Mouse (Mus musculus) hindbrain, postnatal 0 days (tissue): Measurements from ENCODE around the gene Naaa. TPM values are rescaled to one million over a fixed set of nuclear protein-coding genes. Genes with fewer than 3 reads are reported as not detected.
A peak's percentile ranks its signal among the peaks of the same experiment; 100 is the strongest.

Source experiments
- ATAC-seq: fragments of 200-750 bp; cut with Nextera tagmentation; 2 replicates; pipeline ENCODE4 v1.8.0; 2017; ENCODE audit warnings: mild to moderate bottlenecking, moderate TSS enrichment, moderate library complexity
- DNase-seq: peaks from one replicate; pipeline ENCODE4 v3.0.0-alpha.2; 2015; ENCODE audit warnings: low spot score
- H3K27ac ChIP-seq: fragments of 300-500 bp; sonication (generic); 2 replicates; pipeline ENCODE4 v1.5.1; 2014; ENCODE audit warnings: mild to moderate bottlenecking
- H3K27me3 ChIP-seq: fragments of 300-500 bp; sonication (generic); 2 replicates; pipeline ENCODE4 v1.6.1; 2014; ENCODE audit warnings: low read length, mixed read lengths; ENCODE audit not compliant: insufficient read depth
- H3K36me3 ChIP-seq: fragments of 300-500 bp; sonication (generic); 2 replicates; pipeline ENCODE4 v1.6.1; 2014; ENCODE audit warnings: low read length, mixed read lengths; ENCODE audit not compliant: insufficient read depth
- H3K4me1 ChIP-seq: fragments of 300-500 bp; sonication (generic); 2 replicates; pipeline ENCODE4 v1.6.1; 2014; ENCODE audit warnings: antibody characterized with exemption, low read length, mixed read lengths; ENCODE audit not compliant: insufficient read depth
- H3K4me2 ChIP-seq: fragments of 300-500 bp; sonication (generic); 2 replicates; pipeline ENCODE4 v1.6.1; 2014; ENCODE audit warnings: low read depth, mild to moderate bottlenecking, low read length, moderate library complexity, mixed read lengths
- H3K4me3 ChIP-seq: fragments of 300-500 bp; sonication (generic); 2 replicates; pipeline ENCODE4 v1.5.1; 2014; ENCODE audit warnings: low read length
- H3K9ac ChIP-seq: fragments of 300-500 bp; sonication (generic); replicated peaks from 2 replicates; pipeline ENCODE4 v1.6.1; 2014; ENCODE audit warnings: mild to moderate bottlenecking, low read length, moderate library complexity, mixed read lengths
- H3K9me3 ChIP-seq: fragments of 300-500 bp; sonication (generic); 2 replicates; pipeline ENCODE4 v1.6.1; 2016; ENCODE audit warnings: low read length, mixed read lengths
- CTCF ChIP-seq: IDR thresholded peaks from 2 replicates; pipeline ENCODE4 v1.5.1; 2016; ENCODE audit warnings: antibody characterized with exemption, control low read depth, low read depth
- WGBS: fragments of 180-500 bp; shearing (Covaris S2); extraction: QIAGEN DNeasy Blood & Tissue Kit; methylation state at CpG from one replicate; pipeline ENCODE4 v1.1.7; 2014; 5-methylcytosine and 5-hydroxymethylcytosine counted together
- polyA plus RNA-seq: library from polyadenylated mRNA; unstranded; fragments of >200 nt; fragmentation: Nextera tagmentation; extraction: Ambion mirVana; gene quantifications from 2 replicates; pipeline ENCODE4 v1.2.1, GENCODE M21; 2015
- total RNA-seq: library from RNA; depleted of rRNA; stranded (reverse); fragments of >200 nt; gene quantifications from 2 replicates; pipeline ENCODE4 v1.2.3, GENCODE M21; 2014

The Naaa gene
- total and polyA plus RNA-seq, 2 experiments from 2014 or later: 28.9 to 29.1 TPM

DNA sequence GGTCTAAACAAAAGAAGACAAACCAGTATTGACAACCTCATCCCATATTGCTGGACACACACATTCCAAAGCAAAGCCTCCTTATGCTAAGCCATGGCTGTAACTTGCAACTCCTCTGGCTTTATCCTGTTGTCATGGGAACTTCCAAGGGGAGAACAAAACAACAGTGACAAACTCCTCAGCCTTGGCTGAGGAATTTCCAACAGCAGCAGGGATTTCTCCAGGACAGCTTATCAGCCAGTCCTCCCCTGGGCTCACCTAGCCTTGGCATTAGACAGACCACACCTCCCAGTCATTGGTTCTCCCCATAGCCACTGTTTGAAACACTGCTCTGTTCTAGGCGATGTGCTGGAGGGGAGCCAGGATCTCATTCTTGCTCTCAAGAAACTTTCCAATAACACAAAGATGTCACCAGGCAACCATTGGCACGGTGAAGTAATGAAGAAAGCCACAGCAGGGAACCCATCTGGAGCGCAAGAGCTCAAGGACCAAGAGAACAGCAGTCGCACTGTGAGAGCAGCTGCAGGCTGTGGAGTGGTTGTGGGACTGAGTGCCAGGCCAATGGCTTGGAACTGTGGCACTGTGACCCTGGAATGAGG, 14.1 kb downstream of the Naaa start:
- 9% methylated on average over 4 of the region's 4 CpGs for whole genome bisulfite sequencing
- H3K27ac ChIP-seq: peak overlapping the region; percentile 60; the same call in 1 of the 2 replicates
- 0 out of 2 replicates have a peak, but pooled peaks cover 5% of the 10 kb centered on the region for H3K4me1 ChIP-seq
- no peak overlapping the region for H3K4me3 ChIP-seq
- no peak overlapping the region for H3K4me2 ChIP-seq
- no peak for TF ChIP-seq CTCF
- H3K9ac ChIP-seq: no peak overlapping the region
- H3K9me3 ChIP-seq: no peaks in the 10 kb centered on the region
- DNase-seq: peak; percentile 94
- H3K27me3 ChIP-seq: no peaks in the 10 kb centered on the region
- peak; percentile 96 for ATAC-seq
- no peaks in the 10 kb centered on the region for H3K36me3 ChIP-seq

DNA sequence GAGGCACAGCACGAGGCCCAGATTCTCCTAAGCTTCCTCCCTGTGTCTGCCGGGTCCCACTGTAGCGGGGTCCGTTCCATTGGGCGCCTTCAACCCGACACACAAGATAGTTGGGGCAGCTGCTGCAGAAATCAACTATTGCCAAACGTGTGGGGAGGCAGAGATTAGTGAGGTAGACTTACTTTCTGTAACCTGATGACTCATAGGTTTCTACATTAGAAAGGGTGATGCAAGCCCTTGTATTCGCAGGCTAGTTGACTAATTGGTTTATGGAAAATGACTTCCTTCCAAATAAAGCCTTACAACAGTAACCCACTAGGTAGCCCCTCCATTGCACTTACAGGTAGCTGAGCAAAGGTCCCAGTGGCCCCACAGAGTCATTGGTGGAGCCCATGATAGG, 15.3 kb downstream of the Naaa start:
- Histone ChIP-seq H3K36me3 (no peaks in the 10 kb centered on the region), H3K9ac (no peak overlapping the region), H3K4me1 (peaks cover 5% of the 10 kb centered on the region; the same call in 1 of the 2 replicates), H3K27me3 (no peaks in the 10 kb centered on the region), H3K4me2 (no peak overlapping the region), H3K4me3 (no peak overlapping the region), H3K27ac (no peak overlapping the region), H3K9me3 (no peaks in the 10 kb centered on the region)
- WGBS: 96% methylated on average over 8 of the region's 8 CpGs
- no peak for DNase-seq
- ATAC-seq: no peak
- no peak for TF ChIP-seq CTCF

DNA sequence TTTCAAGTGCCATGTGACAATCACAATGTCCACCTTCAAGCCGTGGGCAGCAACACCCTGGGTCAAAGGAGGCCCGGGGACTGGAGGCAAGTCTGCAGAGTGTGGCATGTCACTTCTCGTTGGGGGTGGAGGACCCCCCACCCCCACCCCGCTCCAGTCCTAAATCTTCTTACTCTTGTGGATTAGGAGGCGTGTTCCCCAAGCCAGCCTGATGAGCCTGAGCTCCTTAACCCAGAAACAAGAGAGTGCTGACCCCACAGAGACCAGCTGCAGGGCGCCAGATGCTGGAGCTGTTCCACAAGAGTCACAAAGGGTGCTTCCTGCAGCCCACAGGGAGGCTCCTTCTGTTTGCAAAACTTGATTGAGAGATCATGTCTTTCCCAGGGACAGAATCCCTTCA, 21.8 kb downstream of the Naaa start, which contains the start of gene Ppef2:
Gene Ppef2 (minus strand): TSS at position 61 of the 400 bp plus-strand sequence.
- 29% methylated on average over 6 of the region's 6 CpGs for WGBS
- H3K36me3 ChIP-seq: no peaks in the 10 kb centered on the region
- no peaks in the 10 kb centered on the region for H3K9me3 ChIP-seq
- TF ChIP-seq CTCF: no peak
- H3K27me3 ChIP-seq: no peaks in the 10 kb centered on the region
- no peak within 1 kb of the TSS for H3K27ac ChIP-seq
- no peak for ATAC-seq
- H3K4me1 ChIP-seq: no peaks in the 10 kb centered on the region; the same call in 1 of the 2 replicates
- no peak within 1 kb of the TSS for H3K4me3 ChIP-seq
- no peak within 1 kb of the TSS for H3K9ac ChIP-seq
- no peak for DNase-seq
- H3K4me2 ChIP-seq: no peak within 1 kb of the TSS

DNA sequence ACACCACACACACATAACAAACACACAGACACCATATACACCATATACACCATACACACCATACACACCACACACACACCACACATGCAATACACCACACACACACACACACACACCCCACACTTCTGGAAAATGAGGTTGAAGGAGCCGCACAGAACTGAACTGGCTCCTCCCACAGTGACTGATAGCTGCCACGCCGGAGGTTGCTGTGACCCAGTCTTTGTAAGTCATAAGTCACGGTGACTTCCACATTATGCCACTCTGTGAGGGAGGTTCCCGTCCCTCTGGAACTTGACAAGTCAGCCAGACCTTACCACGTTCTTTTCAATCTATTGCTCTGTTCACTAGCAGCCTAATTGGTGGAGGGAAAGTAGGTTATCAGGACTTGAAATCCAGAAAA, 23.5 kb downstream of the Naaa start:
- ATAC-seq: no peak
- DNase-seq: no peak
- no peaks in the 10 kb centered on the region for H3K27me3 ChIP-seq
- no peak overlapping the region for H3K27ac ChIP-seq
- H3K9me3 ChIP-seq: 0 out of 2 replicates have a peak, but pooled peaks cover 5% of the 10 kb centered on the region
- no peak for TF ChIP-seq CTCF
- no peak overlapping the region for H3K4me2 ChIP-seq
- H3K9ac ChIP-seq: no peak overlapping the region
- no peak overlapping the region for H3K4me3 ChIP-seq
- 54% methylated on average over 6 of the region's 6 CpGs for WGBS
- H3K36me3 ChIP-seq: no peaks in the 10 kb centered on the region
- no peaks in the 10 kb centered on the region; the same call in 1 of the 2 replicates for H3K4me1 ChIP-seq

DNA sequence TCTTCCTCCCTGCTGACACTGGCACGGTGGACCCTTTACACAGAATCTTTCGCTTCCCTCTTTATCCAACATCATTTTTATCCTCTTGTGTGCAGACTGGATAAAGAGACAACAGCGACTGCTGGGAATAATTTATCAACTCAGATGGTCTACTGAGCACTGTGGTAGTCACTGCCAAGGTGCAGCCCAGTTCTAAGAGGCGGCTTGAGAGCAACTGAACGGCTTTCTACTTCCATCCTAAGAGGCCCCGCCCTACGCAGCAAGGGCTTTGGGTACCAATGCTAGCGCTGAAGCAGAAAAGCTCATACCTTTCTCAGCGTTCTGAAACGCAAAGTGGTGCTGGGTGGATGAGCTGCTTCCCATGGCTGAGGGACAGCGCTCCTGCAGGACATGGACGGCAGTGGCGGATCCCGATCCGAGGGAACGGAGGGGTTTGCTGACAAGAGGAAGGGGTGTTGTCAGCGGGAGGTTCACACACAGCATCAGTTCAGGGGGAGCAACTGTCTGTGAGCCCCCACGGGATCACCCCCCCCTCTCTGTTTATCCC, 25.1 kb downstream of the Naaa start:
- H3K4me3 ChIP-seq: no peak overlapping the region
- H3K4me2 ChIP-seq: peak overlapping the region; percentile 49
- peak overlapping the region; percentile 17; the same call in 1 of the 2 replicates for H3K27ac ChIP-seq
- TF ChIP-seq CTCF: peak; percentile 85
- H3K4me1 ChIP-seq: no peaks in the 10 kb centered on the region
- H3K36me3 ChIP-seq: no peaks in the 10 kb centered on the region
- 16% methylated on average over 18 of the region's 18 CpGs for WGBS
- H3K27me3 ChIP-seq: no peaks in the 10 kb centered on the region
- ATAC-seq (peak; percentile 89), DNase-seq (peak; percentile 72)
- H3K9ac ChIP-seq: no peak overlapping the region
- H3K9me3 ChIP-seq: 0 out of 2 replicates have a peak, but pooled peaks cover 5% of the 10 kb centered on the region

DNA sequence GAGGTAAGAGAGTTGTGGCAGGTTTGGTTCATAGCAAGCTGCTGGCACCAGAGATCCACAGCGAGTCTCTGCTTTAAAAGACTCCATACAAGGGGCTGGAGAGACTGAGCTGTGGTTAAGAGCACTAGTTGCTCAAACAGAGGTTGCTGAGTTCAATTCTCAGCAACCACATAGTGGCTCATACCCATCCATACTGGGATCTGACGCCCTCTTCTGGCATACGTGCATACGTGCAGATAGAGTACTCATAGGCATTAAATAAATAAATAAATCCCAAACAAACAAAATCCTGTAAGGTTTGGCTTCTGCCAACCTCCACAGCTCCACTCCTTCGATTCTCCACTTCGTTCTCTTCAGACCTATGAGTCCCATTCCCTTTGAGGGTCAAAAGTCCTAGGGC, 25.9 kb downstream of the Naaa start:
- H3K9ac ChIP-seq: no peak overlapping the region
- H3K27me3 ChIP-seq: no peaks in the 10 kb centered on the region
- H3K4me3 ChIP-seq: no peak overlapping the region
- ATAC-seq (no peak), DNase-seq (no peak)
- no peak overlapping the region for H3K4me2 ChIP-seq
- no peaks in the 10 kb centered on the region for H3K4me1 ChIP-seq
- H3K27ac ChIP-seq: no peak overlapping the region
- 0 out of 2 replicates have a peak, but pooled peaks cover 5% of the 10 kb centered on the region for H3K9me3 ChIP-seq
- H3K36me3 ChIP-seq: no peaks in the 10 kb centered on the region
- 91% methylated on average over 6 of the region's 6 CpGs for WGBS
- 0 out of 2 replicates have a peak, but pooled peaks have one; percentile 7 for TF ChIP-seq CTCF

DNA sequence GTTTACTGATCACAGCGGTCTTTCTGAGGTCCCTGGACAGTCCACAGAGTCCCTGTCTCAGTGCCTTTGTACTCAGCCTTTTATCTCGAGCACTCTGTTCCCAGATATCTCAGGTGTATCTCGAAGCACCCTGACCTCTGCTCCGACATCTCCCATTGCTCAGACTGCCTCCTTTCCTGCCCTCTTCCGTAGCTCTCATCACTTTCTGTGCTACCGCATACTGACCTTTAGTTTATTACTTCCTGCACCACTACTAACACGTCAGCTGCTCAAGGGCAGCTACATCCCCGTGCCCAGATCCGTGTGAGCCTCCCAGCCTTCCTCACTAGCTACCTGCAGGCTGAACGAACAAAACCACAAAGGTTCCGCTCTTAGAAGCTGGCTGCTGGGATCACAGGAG, 29.4 kb downstream of the Naaa start:
- no peak for ATAC-seq
- Histone ChIP-seq H3K4me2 (no peak overlapping the region), H3K36me3 (no peaks in the 10 kb centered on the region), H3K27ac (no peak overlapping the region), H3K9ac (no peak overlapping the region), H3K27me3 (no peaks in the 10 kb centered on the region), H3K4me1 (no peaks in the 10 kb centered on the region), H3K9me3 (0 out of 2 replicates have a peak, but pooled peaks cover 5% of the 10 kb centered on the region), H3K4me3 (no peak overlapping the region)
- 88% methylated on average over 11 of the region's 11 CpGs for WGBS
- TF ChIP-seq CTCF: no peak
- DNase-seq: no peak
